Mouse (Mus musculus) liver, embryonic 15.5 days (tissue): ENCODE data around the gene Nol9. TPM values are rescaled to one million over a fixed set of nuclear protein-coding genes. Genes with fewer than 3 reads are reported as not detected.

ENCODE experiments used
- ATAC-seq: fragments of 200-750 bp; cut with Nextera tagmentation; 2 replicates; pipeline ENCODE4 v1.8.0; 2017; ENCODE audit warnings: moderate number of reproducible peaks, mild to moderate bottlenecking, moderate library complexity; ENCODE audit not compliant: insufficient read depth
- H3K27ac ChIP-seq: fragments of 300-500 bp; sonication (generic); replicated peaks from 2 replicates; pipeline ENCODE4 v1.5.1; 2015; ENCODE audit warnings: mild to moderate bottlenecking, inconsistent platforms
- H3K27me3 ChIP-seq: fragments of 300-500 bp; sonication (generic); 2 replicates; pipeline ENCODE4 v1.6.1; 2015; ENCODE audit warnings: mild to moderate bottlenecking, inconsistent platforms
- H3K36me3 ChIP-seq: fragments of 300-500 bp; sonication (generic); replicated peaks from 2 replicates; pipeline ENCODE4 v1.6.1; 2015; ENCODE audit warnings: moderate library complexity, mild to moderate bottlenecking, inconsistent platforms
- H3K4me1 ChIP-seq: fragments of 300-500 bp; sonication (generic); replicated peaks from 2 replicates; pipeline ENCODE4 v1.6.1; 2015; ENCODE audit warnings: inconsistent platforms
- H3K4me2 ChIP-seq: fragments of 300-500 bp; sonication (generic); 2 replicates; pipeline ENCODE4 v1.6.1; 2015; ENCODE audit warnings: moderate library complexity, mild to moderate bottlenecking, inconsistent platforms
- H3K4me3 ChIP-seq: fragments of 300-500 bp; sonication (generic); replicated peaks from 2 replicates; pipeline ENCODE4 v1.5.1; 2015; ENCODE audit warnings: mild to moderate bottlenecking, inconsistent platforms
- H3K9ac ChIP-seq: fragments of 300-500 bp; sonication (generic); 2 replicates; pipeline ENCODE4 v1.6.1; 2015; ENCODE audit warnings: moderate library complexity, mild to moderate bottlenecking, inconsistent platforms
- H3K9me3 ChIP-seq: fragments of 300-500 bp; sonication (generic); replicated peaks from 2 replicates; pipeline ENCODE4 v1.6.1; 2016; ENCODE audit warnings: inconsistent platforms
- WGBS: fragments of 180-500 bp; shearing (Covaris S2); methylation state at CpG from one replicate; pipeline ENCODE4 v1.1.7; 2015; ENCODE audit warnings: mixed read lengths; ENCODE audit not compliant: insufficient replicate concordance; 5-methylcytosine and 5-hydroxymethylcytosine counted together
- polyA plus RNA-seq: library from polyadenylated mRNA; unstranded; fragments of >200 nt; fragmentation: Nextera tagmentation; extraction: Ambion mirVana; gene quantifications from 2 replicates; pipeline ENCODE4 v1.2.1, GENCODE M21; 2015

Gene Nol9
- polyA plus RNA-seq, 1 experiment from 2014 or later = 13.7 TPM

GRCm38 (mm10) chr4:152011171-152011760, 27.9 kb upstream of the Nol9 start:
- WGBS = 56% methylated on average over 8 of the region's 8 CpGs
- H3K27ac ChIP-seq = peak overlapping the region; percentile 86
- peaks cover 70% of the 10 kb centered on the region for H3K4me1 ChIP-seq
- H3K9ac ChIP-seq = peak overlapping the region; percentile 73
- peak overlapping the region; percentile 100 for H3K4me2 ChIP-seq
- peak; percentile 11 for ATAC-seq
- H3K9me3 ChIP-seq = no peaks in the 10 kb centered on the region
- peaks cover 25% of the 10 kb centered on the region for H3K27me3 ChIP-seq
- H3K36me3 ChIP-seq = peaks cover 36% of the 10 kb centered on the region
- peak overlapping the region; percentile 81 for H3K4me3 ChIP-seq

GRCm38 (mm10) chr4:152012109-152012508, 27.0 kb upstream of the Nol9 start:
- Histone ChIP-seq H3K4me3 (no peak overlapping the region), H3K4me1 (peaks cover 65% of the 10 kb centered on the region), H3K27me3 (peaks cover 17% of the 10 kb centered on the region), H3K9ac (no peak overlapping the region), H3K27ac (0 out of 2 replicates have a peak overlapping the region, but pooled peaks have one; percentile 3), H3K36me3 (peaks cover 41% of the 10 kb centered on the region), H3K9me3 (no peaks in the 10 kb centered on the region), H3K4me2 (no peak overlapping the region)
- WGBS = 93% methylated on average over 16 of the region's 16 CpGs
- no peak for ATAC-seq

GRCm38 (mm10) chr4:152013036-152013813, 25.9 kb upstream of the Nol9 start:
- WGBS = 72% methylated on average over 12 of the region's 12 CpGs
- H3K4me3 ChIP-seq = no peak overlapping the region
- peaks cover 6% of the 10 kb centered on the region for H3K27me3 ChIP-seq
- H3K36me3 ChIP-seq = peaks cover 41% of the 10 kb centered on the region
- no peak for ATAC-seq
- no peak overlapping the region for H3K4me2 ChIP-seq
- H3K9ac ChIP-seq = no peak overlapping the region
- H3K9me3 ChIP-seq = no peaks in the 10 kb centered on the region
- no peak overlapping the region for H3K27ac ChIP-seq
- peaks cover 54% of the 10 kb centered on the region for H3K4me1 ChIP-seq

DNA sequence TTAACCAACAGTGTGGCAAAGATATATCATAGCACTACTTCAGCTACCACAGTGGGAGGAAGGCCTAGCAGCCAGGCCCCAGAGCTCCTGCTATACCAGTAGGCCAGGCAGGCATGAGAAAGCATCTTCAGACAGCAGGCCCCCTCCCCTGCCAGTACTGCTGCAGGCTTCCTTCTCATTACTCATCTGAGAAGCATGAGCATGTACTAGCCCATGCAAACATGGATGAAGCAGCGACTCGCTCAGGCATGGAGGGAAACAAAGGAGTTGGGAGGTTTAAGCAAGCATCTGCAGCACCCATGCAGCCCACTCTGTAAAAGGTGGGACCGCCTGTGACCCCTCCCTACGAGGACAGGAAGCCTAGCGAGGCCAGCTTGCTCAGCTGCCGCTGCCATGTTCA, 20.0 kb upstream of the Nol9 start:
- Histone ChIP-seq H3K27ac (no peak overlapping the region), H3K27me3 (no peaks in the 10 kb centered on the region), H3K9ac (no peak overlapping the region), H3K36me3 (peaks cover 74% of the 10 kb centered on the region), H3K4me2 (no peak overlapping the region), H3K4me1 (0 out of 2 replicates have a peak, but pooled peaks cover 9% of the 10 kb centered on the region), H3K4me3 (no peak overlapping the region), H3K9me3 (no peaks in the 10 kb centered on the region)
- ATAC-seq = no peak
- WGBS = 68% methylated on average over 6 of the region's 6 CpGs

GRCm38 (mm10) chr4:152020024-152020423, 19.1 kb upstream of the Nol9 start:
- peaks cover 19% of the 10 kb centered on the region for H3K4me1 ChIP-seq
- peaks cover 64% of the 10 kb centered on the region for H3K36me3 ChIP-seq
- H3K4me2 ChIP-seq = no peak overlapping the region
- H3K27me3 ChIP-seq = no peaks in the 10 kb centered on the region
- no peak overlapping the region for H3K9ac ChIP-seq
- 84% methylated on average over 21 of the region's 21 CpGs for WGBS
- no peak for ATAC-seq
- no peak overlapping the region for H3K4me3 ChIP-seq
- H3K9me3 ChIP-seq = no peaks in the 10 kb centered on the region
- no peak overlapping the region for H3K27ac ChIP-seq

GRCm38 (mm10) chr4:152021568-152022097, 17.5 kb upstream of the Nol9 start:
- Histone ChIP-seq H3K4me1 (peaks cover 35% of the 10 kb centered on the region), H3K9me3 (no peaks in the 10 kb centered on the region), H3K27ac (no peak overlapping the region), H3K4me2 (no peak overlapping the region), H3K36me3 (peaks cover 53% of the 10 kb centered on the region), H3K4me3 (no peak overlapping the region), H3K9ac (no peak overlapping the region), H3K27me3 (no peaks in the 10 kb centered on the region)
- 72% methylated on average over 12 of the region's 12 CpGs for WGBS
- no peak for ATAC-seq

DNA sequence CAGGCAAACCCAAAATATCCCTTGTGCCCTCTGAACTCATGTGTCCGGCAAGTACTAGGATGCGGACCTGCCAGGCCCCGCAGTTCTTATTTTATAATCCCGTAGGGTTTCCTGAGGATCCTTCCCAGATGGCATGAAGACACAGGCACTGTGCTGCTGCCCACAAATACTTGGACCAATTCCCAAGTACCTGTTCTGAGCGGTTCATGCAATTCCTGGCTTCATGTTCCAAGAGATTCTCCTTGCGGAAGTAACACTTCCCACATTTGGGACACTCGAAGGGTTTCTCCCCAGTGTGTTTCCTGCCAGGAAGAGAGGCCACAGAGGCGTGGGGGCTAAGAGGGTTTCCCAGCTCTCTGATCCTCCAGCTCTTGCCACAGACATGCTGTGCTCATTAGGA, 16.6 kb upstream of the Nol9 start:
- H3K27me3 ChIP-seq = no peaks in the 10 kb centered on the region
- no peak overlapping the region for H3K9ac ChIP-seq
- 80% methylated on average over 8 of the region's 8 CpGs for WGBS
- H3K4me3 ChIP-seq = no peak overlapping the region
- H3K27ac ChIP-seq = no peak overlapping the region
- no peak for ATAC-seq
- H3K4me2 ChIP-seq = no peak overlapping the region
- H3K36me3 ChIP-seq = peaks cover 52% of the 10 kb centered on the region
- peaks cover 40% of the 10 kb centered on the region for H3K4me1 ChIP-seq
- H3K9me3 ChIP-seq = no peaks in the 10 kb centered on the region

DNA sequence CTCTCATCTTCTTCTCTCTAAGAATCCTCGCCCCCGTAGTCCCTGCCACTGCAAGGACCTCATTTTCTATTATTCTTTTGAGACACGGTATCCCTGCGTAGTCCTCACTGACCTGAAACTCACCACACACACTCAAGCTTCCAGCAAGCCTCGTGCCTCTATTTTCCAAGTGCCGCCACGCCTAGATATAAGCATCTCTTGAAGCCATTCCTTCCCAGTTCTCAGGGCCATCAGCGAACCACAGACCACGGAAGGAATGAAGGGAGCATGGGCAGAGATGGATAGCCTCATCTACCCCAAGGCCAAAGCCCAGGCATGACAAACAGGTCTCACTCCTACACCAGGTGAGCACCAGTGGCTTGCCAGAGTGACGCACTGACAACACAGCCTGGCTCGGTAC, 14.6 kb upstream of the Nol9 start:
- H3K4me2 ChIP-seq = 0 out of 2 replicates have a peak overlapping the region, but pooled peaks have one; percentile 92
- 87% methylated on average over 11 of the region's 11 CpGs for WGBS
- no peak overlapping the region for H3K27ac ChIP-seq
- peaks cover 53% of the 10 kb centered on the region for H3K4me1 ChIP-seq
- peaks cover 44% of the 10 kb centered on the region for H3K36me3 ChIP-seq
- H3K27me3 ChIP-seq = no peaks in the 10 kb centered on the region
- ATAC-seq = no peak
- H3K9ac ChIP-seq = 0 out of 2 replicates have a peak overlapping the region, but pooled peaks have one; percentile 84
- H3K9me3 ChIP-seq = no peaks in the 10 kb centered on the region
- H3K4me3 ChIP-seq = no peak overlapping the region

DNA sequence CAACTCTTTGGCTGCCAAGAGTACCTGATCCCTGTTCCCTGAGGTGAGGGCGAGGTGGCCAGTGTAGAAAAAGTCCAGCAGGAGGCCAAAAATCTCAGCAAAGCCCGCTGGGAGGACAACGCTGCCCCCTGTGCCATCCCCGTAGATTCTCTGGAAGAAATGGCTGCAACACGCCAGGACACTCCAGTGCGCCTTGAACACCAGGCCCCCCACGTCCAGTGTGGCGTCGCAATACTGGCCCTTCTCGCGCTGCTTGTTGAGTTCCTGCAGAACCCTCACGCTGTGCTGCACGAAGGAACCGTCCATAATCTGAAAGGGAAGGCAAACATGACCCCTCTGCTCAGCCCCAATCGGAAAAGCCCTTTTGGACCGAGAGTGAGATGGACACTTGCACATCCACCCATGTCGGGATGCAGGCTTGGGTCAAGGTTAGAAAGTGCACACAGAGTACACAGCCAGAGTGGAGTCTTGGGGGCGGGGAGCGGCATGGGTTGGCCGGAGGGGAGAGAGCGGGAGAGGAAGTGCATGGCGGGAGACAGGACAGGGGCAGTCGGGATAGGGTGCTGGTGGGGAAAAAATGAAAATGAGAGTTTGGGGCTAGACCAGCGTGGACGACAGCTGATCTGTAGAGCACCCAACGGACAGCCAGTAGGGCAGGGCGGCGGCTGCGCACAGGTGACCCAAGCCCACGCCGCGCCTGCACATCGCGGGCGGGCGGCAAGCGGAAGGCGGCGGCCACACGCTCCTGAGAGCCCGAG, 12.2 kb upstream of the Nol9 start:
- no peaks in the 10 kb centered on the region; the same call in 1 of the 2 replicates for H3K27me3 ChIP-seq
- H3K4me1 ChIP-seq = peaks cover 53% of the 10 kb centered on the region
- peak; percentile 69 for ATAC-seq
- peak overlapping the region; percentile 92 for H3K4me2 ChIP-seq
- H3K9me3 ChIP-seq = no peaks in the 10 kb centered on the region
- WGBS = 4% methylated on average over 39 of the region's 41 CpGs
- H3K36me3 ChIP-seq = peaks cover 20% of the 10 kb centered on the region
- H3K9ac ChIP-seq = peak overlapping the region; percentile 84
- H3K27ac ChIP-seq = peak overlapping the region; percentile 85
- peak overlapping the region; percentile 84 for H3K4me3 ChIP-seq

- H3K4me1 ChIP-seq = peaks cover 51% of the 10 kb centered on the region
- H3K9me3 ChIP-seq = no peaks in the 10 kb centered on the region
- H3K27ac ChIP-seq = peak within 1 kb of the TSS; percentile 85
- peak within 1 kb of the TSS; percentile 84 for H3K4me3 ChIP-seq
- peaks cover 14% of the 10 kb centered on the region; the same call in 1 of the 2 replicates for H3K36me3 ChIP-seq
- ATAC-seq = peak; percentile 94
- peak within 1 kb of the TSS; percentile 92 for H3K4me2 ChIP-seq
- WGBS = under 1% methylated on average over 35 of the region's 35 CpGs
- peak within 1 kb of the TSS; percentile 84 for H3K9ac ChIP-seq
- H3K27me3 ChIP-seq = no peaks in the 10 kb centered on the region; the same call in 1 of the 2 replicates
These were observed 11.6 kb upstream of the Nol9 start, which contains the start of gene Zbtb48 for GRCm38 (mm10) chr4:152027524-152027923. Gene Zbtb48, minus strand, starts transcription at chr4:152027671.
